Mouse (Mus musculus) gastrocnemius, adult 2 months (tissue): Measurements from ENCODE around the gene Zfp146. TPM values are rescaled to one million over a fixed set of nuclear protein-coding genes. Genes with fewer than 3 reads are reported as not detected.
"Not testable (repeated sequence)": the region's sequence is repeated elsewhere in the genome, so short reads cannot be mapped to it uniquely, and the experiment has no call there.

ENCODE experiments used
- DNase-seq: peaks from one replicate; pipeline ENCODE4 v3.0.0; 2022
- H3K27ac ChIP-seq: fragments of 200-600 bp; 2 replicates; pipeline ENCODE4 v1.8.1; 2022; ENCODE audit warnings: mild to moderate bottlenecking
- H3K4me3 ChIP-seq: fragments of 200-600 bp; 2 replicates; pipeline ENCODE4 v1.8.1; 2022; ENCODE audit warnings: mild to moderate bottlenecking, moderate library complexity
- CTCF ChIP-seq: fragments of 200-600 bp; IDR thresholded peaks from 2 replicates; pipeline ENCODE4 v1.8.1; 2022; ENCODE audit warnings: antibody characterized with exemption, mild to moderate bottlenecking, moderate library complexity
- intact Hi-C: fragments of 180-260 bp; cut with DNase I; formaldehyde crosslinking; loops from one replicate; pipeline ENCODE4 v1.15.1; 2025
- total RNA-seq, 2 experiments: library from RNA; stranded (reverse); gene quantifications; 2 replicates each; pipeline ENCODE4 v1.2.3; 2021

The Zfp146 gene
- total RNA-seq, 2 experiments from 2014 or later = 28.5 to 32.5 TPM

- intact Hi-C loops = loop anchor here (2.0 to 5.0 kb wide), 2 partner anchors 14 to 33 kb away; partner anchors contain the start of gene Capns1
- no peak for TF ChIP-seq CTCF
- DNase-seq = no peak
- Histone ChIP-seq H3K27ac (peak overlapping the region; percentile 94), H3K4me3 (peak overlapping the region; percentile 81)
Observed at GRCm38 (mm10) chr7:30184641-30185348, 15.2 kb upstream of the Zfp146 start.

- peak; percentile 94 for DNase-seq
- TF ChIP-seq CTCF = no peak
- peak within 1 kb of the TSS; percentile 81 for H3K4me3 ChIP-seq
- H3K27ac ChIP-seq = peak within 1 kb of the TSS; percentile 94
- intact Hi-C loops = loop anchor here (2.0 to 5.0 kb wide), 2 partner anchors 15 to 33 kb away; partner anchors contain the start of gene Capns1
Observed at GRCm38 (mm10) chr7:30183879-30184289, 14.3 kb upstream of the Zfp146 start, which contains the start of gene Cox7a1. TSS of gene Cox7a1 (plus strand) at chr7:30184144.

DNA sequence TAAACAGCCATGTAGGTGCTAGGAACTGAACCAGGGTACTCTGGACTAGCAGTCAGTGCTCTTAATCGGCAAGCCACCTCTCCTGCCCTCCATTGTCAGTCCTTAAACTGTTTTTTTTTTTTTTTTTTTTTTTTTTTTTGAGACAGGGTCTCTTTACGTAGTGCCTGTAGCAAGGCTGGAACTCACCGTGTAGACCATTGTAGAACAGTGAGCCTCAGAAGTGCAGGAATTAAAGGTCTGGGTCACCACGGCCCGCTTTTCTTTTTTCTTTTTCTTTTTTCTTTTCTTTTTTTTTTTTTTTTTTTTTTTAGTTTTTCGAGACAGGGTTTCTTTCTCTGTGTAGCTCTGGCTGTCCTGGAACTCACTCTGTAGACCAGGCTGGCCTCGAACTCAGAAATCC lies 13.6 kb upstream of the Zfp146 start:
- peak overlapping the region; percentile 81 for H3K4me3 ChIP-seq
- not testable (repeated sequence) for DNase-seq
- peak overlapping the region; percentile 94 for H3K27ac ChIP-seq
- intact Hi-C loops = loop anchor here (5.0 kb wide), 1 partner anchor 34 kb away; no protein-coding TSS in a partner anchor

DNA sequence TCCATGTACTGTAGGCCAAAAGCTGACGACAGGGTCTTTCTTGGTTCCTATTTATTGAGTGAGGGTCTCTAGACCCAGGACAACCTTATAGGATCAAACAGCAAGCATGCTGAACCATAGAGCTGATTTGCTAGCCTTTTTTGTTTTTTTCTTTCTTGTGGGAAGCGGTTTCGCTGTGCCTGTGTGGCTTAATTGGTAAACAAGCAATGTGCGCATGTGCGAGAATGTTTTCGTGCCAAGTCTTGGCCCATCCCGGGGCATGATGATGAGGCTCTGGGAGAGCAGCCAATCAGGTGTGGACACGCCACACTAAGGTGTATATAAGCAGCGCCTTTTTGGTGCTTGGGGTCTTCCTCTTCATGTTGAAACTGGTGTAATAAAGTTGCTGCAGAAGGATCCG lies 12.4 kb upstream of the Zfp146 start:
- H3K4me3 ChIP-seq, DNase-seq: not testable (repeated sequence)
- intact Hi-C loops = loop anchor here (1.0 to 5.0 kb wide), 2 partner anchors 23 to 35 kb away; no protein-coding TSS in a partner anchor
- peak overlapping the region; percentile 72 for H3K27ac ChIP-seq

DNA sequence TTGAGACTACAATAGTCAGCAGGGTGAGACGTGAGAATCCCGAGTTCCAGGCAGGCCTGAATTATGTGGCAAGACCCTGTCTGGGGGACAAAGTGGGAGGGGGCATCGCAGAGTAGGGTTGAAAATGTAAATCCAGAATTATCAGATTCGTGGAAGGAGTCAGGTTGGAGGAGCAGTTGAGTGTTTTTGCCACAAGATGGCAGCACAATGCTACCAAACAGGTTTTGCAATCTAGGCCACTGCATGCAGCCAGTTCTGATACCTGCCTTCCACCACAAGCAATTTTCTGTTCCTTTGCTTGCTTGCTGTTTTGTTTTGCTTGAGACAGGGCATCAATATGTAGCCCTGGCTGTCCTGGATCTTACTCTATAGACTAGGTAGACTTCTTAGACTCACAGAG lies 11.8 kb upstream of the Zfp146 start:
- intact Hi-C loops = loop anchor here (1.0 to 5.0 kb wide), 2 partner anchors 24 to 36 kb away; no protein-coding TSS in a partner anchor
- Histone ChIP-seq H3K27ac (peak overlapping the region; percentile 72), H3K4me3 (no peak overlapping the region; the same call in 1 of the 2 replicates)
- peak; percentile 77 for DNase-seq
- peak; percentile 85 for TF ChIP-seq CTCF

- DNase-seq = no peak
- intact Hi-C loops = no loop called here
Observed at GRCm38 (mm10) chr7:30178256-30178655, 8.7 kb upstream of the Zfp146 start.

DNA sequence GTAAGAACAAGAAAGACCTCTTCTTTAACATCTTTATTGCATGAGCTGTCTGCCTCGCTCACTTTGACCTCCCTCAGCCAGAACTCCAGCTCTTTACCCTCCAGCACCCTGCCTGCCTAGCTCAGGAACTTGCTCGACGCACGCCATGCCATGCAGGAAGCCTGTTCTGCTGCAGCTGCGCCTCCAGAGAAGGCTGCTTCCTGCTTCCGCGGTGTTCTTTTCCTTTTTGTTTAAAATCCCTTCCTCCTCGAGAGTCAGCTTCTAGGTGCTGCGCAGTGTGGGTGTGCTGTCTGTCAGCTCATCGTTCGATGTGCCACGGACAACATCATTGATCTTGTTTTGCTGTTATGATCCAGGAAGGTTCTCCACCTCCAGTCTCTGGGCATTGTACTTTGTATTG lies 6.9 kb upstream of the Zfp146 start:
- intact Hi-C loops = no loop called here
- no peak overlapping the region for H3K27ac ChIP-seq
- H3K4me3 ChIP-seq = no peak overlapping the region
- DNase-seq = no peak
- no peak for TF ChIP-seq CTCF

More at GRCm38 (mm10) chr7:30178256-30178655, 8.7 kb upstream of the Zfp146 start:
- Histone ChIP-seq H3K4me3 (no peak overlapping the region), H3K27ac (no peak overlapping the region)
- no peak for TF ChIP-seq CTCF

DNA sequence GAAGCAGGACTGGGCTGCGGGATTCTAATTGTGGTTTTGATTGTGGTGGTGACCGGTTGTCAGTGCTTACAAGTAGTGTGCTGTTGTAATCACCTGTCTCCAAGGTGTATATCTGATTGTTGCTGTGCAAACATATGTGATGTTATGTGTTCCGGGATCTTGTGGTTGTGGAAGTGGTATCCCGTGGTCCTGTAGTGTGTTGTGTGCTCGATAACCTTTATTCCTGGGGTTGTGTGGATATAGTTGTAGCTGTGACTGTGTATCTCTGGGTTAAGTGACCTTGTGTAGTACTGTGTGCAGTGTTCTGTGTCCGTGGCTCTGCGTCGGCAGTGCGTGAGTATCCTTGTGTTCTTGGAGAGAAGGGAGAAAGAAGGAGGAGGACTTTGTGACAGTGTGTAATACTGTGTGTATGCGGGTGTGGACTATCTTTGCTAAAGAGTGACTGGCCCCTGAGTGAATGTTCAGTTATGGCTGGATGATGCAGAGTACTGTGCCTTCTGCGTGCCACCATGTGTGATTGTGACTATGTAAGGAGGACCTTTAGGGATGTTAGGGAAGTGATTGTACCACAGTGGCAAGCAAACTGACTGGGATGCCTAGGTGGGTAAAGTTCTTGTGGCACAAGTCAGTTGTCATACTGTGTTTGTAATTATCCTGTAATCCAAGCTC lies 867 bp upstream of the Zfp146 start:
- no peak for TF ChIP-seq CTCF
- DNase-seq = no peak
- intact Hi-C loops = no loop called here
- Histone ChIP-seq H3K4me3 (peak overlapping the region; percentile 85), H3K27ac (peak overlapping the region; percentile 96)

DNA sequence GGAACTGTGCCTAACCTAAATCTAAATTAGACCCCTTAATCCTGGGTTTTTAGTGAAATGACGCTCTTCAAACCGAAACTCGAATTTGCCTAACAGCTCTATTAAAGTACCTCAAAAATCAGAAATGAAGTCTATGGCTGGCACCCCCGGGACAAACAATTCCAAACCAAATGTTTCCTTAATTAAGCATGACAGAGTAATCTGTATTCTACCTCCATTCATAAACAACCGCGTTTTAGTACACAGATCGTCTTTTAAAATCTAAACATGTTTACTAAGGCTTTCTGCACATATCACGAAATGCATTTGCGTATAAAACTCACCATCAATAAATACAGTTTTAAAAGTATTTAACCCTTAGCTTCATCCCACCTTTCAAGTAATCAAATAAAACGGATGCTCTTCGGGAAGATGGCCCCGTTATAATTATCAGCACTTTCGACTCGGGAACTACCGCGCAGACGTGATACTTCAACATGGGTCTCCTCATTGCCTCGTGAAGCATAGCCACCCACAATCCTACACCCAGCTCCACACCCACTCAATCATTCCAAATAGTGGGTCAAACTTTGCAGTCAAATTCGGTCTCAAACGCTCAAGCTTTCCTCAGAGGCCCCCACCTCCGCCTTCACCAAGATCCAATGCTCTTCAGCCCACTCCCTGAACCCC lies 502 bp downstream of the Zfp146 start:
- no peak for TF ChIP-seq CTCF
- Histone ChIP-seq H3K27ac (peak overlapping the region; percentile 96), H3K4me3 (peak overlapping the region; percentile 85)
- no peak for DNase-seq
- intact Hi-C loops = loop anchor here (5.0 kb wide), 2 partner anchors 72 to 157 kb away; no protein-coding TSS in a partner anchor

GRCm38 (mm10) chr7:30164745-30165144 lies 4.8 kb downstream of the Zfp146 start:
- TF ChIP-seq CTCF = no peak
- DNase-seq = no peak
- Histone ChIP-seq H3K27ac (no peak overlapping the region), H3K4me3 (no peak overlapping the region)
- intact Hi-C loops = loop anchor here (5.0 kb wide), 2 partner anchors 67 to 152 kb away; no protein-coding TSS in a partner anchor

GRCm38 (mm10) chr7:30163113-30163512 lies 6.4 kb downstream of the Zfp146 start:
- DNase-seq = no peak
- H3K27ac ChIP-seq = no peak overlapping the region
- no peak overlapping the region for H3K4me3 ChIP-seq
- no peak for TF ChIP-seq CTCF
- intact Hi-C loops = no loop called here

- no peak overlapping the region for H3K4me3 ChIP-seq
- DNase-seq = no peak
- intact Hi-C loops = no loop called here
- no peak overlapping the region for H3K27ac ChIP-seq
- TF ChIP-seq CTCF = no peak
Observed at GRCm38 (mm10) chr7:30155507-30155906, 14.0 kb downstream of the Zfp146 start.
